Mouse (Mus musculus) spleen, postnatal 36 days (tissue): ENCODE measurements around the gene Hcst.

ENCODE experiments used
- DNase-seq, 2 experiments: peaks; one replicate each; pipeline ENCODE4 v3.0.0; 2022; ENCODE audit warnings: low spot score in 2 of 2, mixed read lengths in 1 of 2

The Hcst gene

DNA sequence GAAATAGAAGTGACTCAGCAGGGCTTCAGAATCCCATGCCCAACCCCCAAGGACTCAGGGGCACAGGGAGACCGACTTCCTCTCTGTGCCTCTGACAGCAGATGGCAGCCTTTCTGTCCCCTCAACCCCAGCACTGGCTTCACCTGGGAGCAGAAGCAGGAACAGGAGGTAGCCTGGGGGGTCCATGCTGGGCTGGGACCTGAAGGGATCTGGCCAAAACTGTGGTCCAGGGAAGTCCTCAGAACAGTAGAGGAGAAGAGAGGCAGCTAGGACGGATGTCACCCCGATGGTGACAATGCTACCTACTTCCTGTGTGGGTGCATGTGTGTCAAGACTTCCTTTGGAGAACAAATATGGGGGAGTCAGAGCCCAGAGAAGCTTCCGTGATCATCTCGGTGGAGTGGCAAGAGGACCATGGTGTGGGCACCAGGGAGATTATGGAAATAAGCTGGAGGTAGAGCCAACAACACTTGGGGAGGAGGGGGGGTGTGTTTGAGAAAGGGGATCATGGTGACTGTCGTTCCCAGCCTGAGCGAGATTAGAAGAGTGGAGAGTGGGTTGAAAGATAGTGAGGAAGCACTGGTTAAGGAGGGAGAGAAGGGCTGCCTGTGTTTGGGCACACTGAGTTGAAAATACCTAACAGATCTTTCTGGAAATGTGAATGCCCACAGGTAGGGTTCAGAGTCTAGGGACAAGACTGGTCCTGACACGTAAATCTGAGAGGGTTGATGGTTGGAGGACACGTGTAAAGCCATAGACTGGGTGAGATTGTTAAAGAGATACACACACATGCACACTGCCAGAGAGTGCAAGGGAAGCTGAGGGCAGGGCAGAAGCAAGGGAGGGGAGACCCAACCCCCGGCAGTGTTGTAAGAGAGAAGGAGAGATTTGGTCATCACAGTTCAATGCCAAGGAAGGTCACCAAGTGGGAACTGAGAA is at the start of gene Hcst:
Gene Hcst (minus strand): TSS at position 294 of the 939 bp plus-strand sequence.
- peak; percentile 65 to 66 for DNase-seq

DNA sequence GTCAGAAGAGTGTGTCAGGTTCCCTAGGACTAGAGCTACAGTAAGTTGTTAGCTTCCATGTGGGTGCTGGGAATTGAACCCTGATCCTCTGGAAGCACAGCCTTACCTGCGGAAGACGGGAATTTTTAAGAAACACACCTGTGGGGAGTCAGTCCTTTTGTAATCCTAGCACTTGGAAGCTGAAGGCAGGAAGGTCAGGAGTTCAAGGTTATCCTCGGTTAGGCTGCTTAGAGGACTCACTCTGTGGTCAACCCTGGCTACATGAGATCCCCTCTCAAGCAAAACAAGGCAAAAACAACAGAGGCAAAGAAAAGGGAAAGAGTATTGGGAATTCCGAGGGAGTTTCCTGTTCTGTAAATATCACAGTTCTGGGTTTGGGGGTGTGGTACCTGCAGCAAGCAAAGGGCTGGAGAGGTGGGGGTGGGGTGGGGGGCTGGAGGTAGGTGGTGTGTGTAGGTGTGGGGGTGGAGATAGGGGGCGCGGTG is 45.2 kb upstream of the Hcst start:
- DNase-seq: no peak

DNA sequence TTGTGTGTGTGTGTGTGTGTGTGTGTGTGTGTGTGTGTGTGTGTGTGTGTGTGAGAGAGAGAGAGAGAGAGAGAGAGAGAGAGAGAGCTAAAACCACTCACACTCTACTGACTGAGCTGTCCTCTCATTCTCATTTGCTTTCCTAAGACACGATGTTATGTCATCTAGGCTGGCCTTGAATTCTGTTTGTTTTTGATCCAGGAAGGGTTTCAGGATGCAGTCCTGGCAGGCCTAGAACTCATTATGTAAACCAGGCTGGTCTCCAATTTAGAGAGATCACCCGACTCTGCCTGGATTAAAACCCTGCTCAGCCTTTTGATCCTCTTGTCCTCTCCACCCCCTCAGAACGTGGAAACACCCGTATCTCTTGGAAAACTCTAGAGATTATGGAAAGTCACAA is 44.3 kb upstream of the Hcst start:
- no peak for DNase-seq

DNA sequence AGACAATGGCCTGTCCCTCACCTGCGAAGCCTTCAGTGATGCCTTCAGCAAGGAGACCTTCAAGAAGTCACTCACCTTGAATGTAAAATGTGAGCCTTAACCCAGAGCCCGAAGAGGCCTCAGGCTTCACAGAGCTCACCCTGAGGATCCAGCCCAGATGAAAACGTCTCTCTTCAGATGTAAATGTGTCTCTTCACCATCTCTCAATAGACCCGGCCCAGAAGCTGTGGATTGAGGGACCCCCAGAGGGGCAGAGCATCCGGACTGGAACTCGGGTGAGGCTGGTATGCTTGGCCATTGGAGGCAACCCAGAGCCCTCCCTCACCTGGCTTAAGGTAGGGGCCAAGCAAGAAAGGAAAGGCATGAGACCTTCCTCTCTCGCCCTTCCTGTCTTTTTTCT is 43.9 kb upstream of the Hcst start:
- no peak for DNase-seq

DNA sequence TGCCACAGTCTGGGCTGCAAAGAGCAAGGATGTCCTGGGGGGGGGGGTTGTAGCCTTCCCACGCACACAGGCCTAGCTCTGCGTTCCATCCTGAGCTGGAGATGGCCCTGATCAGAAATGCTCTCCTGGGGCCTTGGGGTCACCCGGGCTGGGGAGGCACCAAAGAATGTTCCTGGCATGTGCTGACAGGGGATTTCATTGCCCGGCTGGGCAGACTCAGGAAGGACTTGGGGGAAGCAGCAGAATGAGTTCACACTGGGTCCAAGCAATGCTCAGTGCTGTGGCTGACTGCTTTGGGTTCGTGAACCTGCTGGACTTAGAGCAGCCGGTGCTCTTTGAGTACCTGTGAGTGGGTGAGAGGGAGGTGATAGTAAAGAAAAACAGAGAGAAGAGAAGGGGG is 39.8 kb upstream of the Hcst start:
- DNase-seq: no peak

DNA sequence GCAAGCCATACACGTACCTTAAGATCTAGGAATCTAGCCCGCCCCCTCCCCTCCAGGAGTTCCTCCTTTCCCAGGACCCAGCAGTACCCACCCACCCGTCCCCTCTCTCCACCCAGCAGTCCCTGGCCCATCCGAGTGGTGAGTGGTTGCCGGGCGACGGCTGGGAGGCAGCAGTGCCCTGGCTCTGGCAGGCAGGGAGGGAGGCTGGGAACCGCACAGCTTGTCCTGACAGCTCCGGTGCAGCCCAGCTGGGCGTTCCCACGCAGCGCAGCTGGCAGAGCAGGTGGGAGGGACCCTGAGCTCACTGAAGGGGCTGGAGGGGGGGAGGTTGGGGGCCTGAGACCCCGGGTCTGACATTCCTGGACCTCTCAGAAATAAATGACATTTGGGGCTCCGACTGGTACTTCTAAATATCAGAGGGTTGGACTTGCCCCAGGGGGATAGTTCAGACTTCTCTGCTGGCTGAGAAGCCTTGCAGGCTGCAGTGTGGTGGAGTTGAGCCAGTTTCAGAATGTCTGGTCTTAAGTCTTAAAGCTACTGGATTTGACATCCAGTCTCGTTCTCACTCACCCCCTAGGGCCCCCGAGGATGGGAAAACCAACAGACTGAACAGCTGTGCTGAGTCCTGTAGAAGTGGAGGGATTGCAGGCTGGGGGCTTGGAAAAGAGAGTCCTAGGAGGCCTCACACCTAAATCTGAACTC is 38.1 kb upstream of the Hcst start, which contains the start of the genes Kirrel2 and Nphs1:
Gene Kirrel2 (minus strand): TSS at position 62 of the 702 bp plus-strand sequence.
Gene Nphs1 (plus strand): TSS at position 687 of the 702 bp plus-strand sequence.
- DNase-seq: no peak

DNA sequence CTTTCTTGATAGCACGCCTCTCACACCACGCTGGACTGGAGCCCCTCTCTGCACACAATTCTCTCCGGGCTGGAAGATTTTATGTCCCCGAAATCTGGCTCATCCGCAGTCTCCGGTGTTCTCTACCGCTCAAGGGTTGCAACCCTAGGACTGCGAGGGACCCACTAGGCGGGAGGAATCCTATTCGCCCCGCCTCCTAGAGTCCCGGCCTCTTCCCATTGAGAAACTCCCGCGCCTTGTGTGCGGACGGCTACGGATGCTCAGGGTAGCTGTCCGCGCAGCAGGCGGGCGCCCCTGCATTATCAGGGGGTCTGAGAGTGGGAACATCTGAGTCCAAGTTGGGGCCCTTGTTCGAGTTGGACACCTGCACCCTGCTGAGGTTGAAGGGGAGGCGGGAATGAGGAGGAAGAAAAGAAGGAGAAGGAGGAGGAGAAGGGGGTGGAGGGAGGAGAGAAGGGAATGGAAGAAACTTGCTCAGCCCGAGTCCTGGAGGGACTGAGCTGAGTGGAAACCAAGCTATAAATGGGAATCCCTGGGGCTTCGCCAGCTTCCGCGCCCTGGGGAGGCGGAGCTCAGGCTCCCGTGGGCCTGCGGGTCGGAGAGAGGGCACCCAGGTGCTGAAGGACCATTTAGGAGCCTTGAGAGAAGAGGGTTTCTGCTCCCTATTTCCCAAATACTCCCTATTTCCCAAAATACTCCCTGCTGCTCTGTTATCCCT is 37.4 kb upstream of the Hcst start:
- DNase-seq: no peak

DNA sequence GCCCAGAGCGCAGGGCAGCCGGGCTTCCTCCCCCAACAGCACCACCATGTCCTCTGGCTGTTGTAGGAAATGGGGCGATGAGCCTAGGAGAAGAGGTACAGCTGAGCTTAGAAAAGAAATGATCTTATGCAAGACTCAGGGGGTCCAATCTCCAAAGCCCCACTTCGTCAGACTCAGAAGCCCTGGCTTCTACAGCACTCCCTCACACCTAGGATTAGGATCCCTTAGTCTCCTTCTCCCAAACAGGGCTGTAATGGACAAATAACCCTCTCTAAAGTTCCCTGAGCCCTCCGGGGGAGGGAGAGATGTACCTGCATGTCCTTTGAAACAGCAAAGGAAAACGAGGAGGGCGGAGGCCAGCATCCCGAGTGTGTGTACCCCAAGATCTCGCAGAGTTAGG is 36.8 kb upstream of the Hcst start:
- no peak for DNase-seq

DNA sequence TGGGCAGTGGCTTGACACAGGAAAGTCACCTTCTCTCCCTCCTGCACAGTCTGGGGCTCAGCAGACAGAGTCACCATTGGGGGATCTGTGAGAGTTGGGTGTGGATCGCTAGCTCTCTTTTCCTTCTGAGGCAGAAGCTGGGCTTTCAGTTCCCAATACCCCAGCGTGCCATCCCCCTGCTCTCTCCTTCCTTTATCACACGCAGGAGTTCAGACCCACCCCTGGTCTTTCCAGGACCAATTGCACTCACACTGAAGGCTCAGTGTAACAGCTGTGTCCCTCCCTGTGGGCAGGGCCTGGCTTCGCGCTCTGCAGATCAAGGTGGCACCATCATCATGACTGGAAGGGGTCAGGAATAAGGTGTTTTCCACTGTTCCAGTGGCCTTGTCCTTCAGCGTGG is 34.6 kb upstream of the Hcst start:
- no peak for DNase-seq

DNA sequence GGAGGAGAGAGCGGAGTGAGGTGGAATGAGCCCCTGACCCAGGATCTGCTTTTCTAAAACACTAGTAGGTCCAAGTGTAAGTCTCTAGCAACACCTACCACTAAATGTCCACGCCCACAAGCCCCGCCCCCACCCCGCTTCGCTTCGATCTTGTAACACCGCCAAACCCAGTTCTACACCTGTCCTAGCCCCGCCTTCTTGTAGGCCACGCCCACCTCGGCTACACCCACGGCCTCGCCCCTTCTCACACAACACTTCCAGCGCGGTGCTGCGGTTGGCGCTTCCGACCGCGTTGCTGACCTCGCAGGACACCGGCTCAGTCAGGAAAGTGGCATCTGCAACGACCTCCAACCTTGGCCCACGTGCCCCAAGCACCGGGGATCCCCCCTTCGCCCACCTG is 34.1 kb upstream of the Hcst start:
- DNase-seq: peak; percentile 49 to 50

DNA sequence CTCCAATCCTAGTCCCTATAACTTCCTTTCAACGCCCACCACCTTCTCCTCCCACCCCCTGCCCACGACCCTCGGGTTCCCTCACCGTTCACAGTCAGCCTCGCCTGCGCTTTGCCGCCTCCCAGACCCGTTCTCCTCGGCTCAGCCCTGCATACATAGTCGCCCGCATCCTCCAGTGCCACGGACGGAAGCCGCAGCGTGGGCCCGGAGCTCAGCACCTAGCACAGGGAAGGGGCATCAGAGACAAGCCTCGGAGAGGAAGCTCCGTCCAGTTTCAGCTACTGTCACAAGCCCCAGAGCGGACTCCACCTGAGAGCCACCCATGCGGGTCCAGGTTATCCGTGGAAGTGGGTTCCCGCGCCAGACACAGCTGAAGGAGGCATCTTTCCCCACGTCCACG is 33.7 kb upstream of the Hcst start:
- DNase-seq: no peak

DNA sequence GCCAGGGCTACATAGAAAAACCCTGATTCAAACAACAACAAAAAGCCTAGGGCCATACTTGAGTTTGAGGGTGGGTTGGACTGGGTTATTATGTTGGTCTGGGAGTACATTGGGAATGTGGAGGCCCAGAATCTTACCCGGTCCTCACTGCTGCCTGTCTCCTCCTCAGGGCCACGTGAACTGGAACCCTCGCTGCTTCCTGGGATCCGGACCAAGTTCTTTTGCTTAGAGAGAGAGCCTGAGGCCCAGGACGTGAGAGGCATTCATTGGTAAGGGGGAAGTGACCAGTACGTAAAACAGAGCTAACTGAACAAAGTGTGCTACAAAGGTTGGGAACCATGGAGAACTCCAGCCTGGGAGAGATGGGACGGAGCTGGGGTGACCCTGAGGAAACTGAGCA is 30.6 kb upstream of the Hcst start:
- no peak for DNase-seq

DNA sequence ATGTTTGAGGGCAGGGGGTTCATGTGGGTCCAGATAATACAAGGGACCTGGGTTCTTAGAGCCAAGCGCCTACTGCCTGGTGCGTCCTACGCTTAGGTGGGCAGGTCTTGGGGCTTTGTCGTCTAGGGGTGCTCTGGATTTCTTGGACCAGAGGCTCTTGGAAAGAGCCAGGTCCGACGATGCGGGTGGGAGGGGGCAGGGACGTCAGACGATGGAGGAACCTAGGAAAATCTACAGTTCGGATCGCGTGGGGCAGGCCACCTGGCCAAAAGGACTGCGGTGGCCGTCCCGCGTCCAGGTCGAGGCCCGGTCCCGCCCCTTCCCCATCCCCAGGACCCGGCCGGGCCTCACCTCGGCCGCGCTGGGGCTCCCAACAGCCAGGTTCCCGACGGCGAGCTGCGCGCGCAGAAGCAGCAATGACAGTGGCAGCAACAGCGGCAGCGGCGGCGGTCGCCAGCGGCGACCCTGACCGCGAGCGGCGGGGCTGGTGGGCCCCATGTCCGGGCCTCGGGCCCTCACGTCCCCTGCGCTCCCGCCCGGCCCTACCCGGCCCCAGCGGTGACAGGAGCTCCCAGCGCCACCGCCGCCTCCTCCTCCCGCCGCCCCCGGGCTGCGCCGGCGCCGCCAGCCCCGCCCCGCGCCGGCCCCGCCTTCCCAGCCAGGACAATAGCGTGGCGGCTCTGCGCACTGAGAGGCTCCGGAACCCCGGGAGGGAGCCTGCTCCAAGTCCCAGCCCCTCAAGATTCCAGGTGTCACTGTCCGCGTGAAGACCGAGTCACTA is 25.5 kb upstream of the Hcst start, which contains the start of gene Aplp1:
Gene Aplp1 (minus strand): TSS at position 565 of the 781 bp plus-strand sequence.
- DNase-seq: peak in 1 of 2 experiments; percentile 22

DNA sequence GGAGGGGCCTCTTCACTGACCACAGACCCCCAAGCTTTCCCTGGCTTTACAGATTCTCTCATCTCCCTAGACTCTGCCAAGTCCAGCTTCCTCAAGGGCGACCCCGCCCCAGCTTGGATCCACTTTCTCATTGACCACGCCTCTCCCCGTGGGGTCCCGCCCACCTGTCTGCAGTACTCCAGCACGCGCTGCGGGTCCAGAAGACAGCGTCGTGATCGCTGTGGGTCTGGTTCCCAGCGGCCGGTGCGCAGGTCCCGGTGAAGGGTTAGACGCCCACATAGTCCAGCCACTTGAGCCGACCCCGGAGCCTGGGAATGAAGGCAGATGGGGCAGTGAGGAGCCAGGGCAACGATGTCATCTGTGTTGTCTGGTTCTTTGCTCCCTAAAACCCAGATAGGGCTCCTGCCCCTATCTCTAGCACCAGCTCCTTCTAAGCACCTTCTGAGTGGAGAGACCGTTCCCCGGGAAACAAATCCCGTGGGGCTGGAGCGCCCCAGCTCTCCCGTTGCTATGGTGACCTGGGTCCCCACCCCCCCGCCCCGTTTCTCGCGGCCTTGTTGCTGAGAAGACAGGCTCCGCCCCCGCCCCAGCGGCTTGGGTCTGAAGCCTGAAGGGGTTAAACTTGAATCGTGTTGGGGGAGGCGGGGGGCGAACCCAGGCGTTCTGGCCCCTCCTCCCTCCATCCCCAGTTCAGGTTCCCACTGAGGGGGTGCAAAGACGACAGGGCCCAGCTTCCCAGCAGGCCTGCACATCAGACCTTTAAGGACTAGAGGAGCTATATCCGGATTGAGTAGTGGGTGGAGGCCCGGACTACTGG is 24.7 kb upstream of the Hcst start:
- DNase-seq: no peak

DNA sequence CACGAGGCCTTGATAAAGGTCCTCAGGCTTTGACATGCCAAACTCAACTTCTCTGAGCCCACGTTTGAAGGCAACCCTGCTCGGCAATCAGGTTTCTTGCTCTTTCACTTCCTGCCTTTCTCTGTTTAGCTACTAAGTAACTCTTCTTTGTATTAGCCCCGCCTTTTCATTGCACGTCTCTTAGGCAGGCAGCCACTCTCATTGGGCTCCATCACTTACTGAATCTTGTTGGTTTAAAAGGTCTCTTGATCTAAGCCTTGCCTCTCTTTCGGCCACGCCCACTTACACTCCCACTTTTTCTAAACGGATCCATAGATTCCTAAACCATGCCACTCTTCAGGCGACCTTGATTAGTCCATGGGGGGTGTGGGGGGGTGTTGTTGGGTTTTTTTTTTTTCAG is 24.0 kb upstream of the Hcst start:
- DNase-seq: no peak

DNA sequence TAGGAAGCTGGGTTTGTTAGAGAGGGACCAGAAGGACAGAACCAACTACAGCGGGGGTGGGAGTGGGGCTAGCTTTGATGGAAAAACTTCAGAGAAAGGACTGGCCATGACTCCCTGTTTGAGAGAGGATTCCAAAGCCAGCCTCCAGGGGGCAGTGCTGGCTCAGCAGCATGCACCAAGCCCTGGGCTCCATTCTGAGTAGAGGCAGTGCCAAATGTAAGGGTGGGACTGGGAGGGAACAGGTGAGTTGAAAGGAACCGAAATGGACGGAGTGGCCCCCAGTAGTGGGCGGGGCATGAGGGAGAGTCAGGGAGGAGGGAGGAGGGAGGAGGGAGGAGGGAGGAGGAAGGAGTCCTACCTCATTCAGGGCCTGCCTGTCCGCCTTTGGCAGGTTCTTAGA is 21.0 kb upstream of the Hcst start:
- DNase-seq: no peak

DNA sequence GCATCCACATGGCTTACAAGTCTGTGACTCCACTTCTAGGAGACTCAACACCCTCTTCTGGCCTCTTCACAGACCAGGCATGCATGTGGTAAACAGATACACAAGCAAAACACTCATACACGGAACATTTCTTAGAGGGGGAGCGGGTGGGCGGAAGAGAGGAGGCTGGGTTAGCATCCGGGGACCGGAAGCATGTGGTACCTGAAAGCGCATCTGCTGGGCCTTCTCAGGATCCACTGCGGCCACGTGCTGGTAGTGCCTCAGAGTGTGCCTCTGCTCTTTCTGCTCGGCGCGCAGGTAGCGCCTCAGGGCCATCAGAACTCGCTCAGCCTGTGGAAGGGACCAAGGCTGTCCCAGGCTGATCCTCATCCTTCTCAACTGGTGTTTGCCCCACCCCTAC is 20.1 kb upstream of the Hcst start:
- no peak for DNase-seq

DNA sequence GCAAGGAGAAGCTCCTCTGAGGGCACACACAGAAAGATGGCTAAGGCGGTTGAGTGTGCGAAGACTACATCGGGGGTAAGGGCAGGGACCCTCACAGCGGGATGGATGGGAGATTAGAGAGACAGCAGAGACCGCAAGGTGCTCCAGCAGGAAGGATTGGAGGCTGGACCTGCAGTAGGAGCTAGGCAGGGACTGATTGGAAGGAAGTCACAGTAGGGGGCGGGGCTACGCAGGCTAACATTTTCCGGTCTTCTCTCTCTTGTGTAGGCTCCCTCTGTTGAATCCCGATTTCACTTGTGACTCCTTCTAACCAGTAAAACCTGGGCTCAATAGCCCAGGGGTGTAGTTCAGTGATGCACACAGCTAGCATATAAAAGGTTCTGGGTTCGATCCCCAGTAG is 17.2 kb upstream of the Hcst start:
- DNase-seq: no peak

DNA sequence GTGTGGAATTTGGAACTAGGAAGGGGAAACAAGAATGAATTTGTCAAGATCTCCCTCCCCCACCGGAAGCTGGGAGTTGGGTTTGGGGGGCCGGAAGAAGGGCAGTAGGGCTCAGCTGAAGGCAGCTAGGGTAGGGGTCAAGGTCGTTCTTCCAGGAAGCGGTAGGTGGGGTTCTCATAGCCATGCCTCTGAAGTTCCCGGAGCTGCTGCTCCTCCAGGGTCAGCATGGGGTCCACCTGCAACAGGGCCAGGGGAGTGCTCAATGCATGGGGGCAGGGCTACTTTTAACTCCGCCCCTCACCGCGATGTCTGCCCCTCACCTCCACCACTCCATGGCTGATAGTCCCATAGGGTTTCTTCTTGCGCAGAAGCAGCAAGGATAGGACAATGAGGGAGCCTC is 15.5 kb upstream of the Hcst start:
- no peak for DNase-seq

DNA sequence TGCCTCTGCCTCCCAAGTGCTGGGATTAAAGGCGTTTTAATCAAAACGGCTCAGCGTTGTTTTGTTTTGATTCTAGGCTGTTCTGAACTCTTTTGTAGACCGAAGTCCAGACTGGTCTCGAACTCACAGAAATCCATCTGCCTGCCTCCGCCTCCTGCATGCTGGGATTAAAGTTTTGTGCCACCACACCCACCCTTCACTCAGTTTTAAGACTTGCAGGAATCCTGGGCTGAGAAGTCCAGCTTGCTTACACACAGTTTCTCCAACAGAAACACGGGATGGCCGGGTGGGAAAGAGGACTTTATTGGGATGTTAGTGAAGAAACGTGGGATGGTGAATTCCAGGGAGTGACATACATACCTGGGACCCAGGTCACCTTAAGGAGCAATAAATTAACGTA is 15.0 kb upstream of the Hcst start:
- DNase-seq: no peak
